Mouse (Mus musculus): Measurements from ENCODE around the gene Pitpnm2.

Pitpnm2 gene

GRCm38 (mm10) chr5:124159453-124159852 lies 90.1 kb downstream of the Pitpnm2 start:
- Histone ChIP-seq H3K27me3 (ENCODE audit: insufficient read depth, low read length) (no peaks in the 10 kb centered on the region), H3K4me3 (replicated peaks; ENCODE audit: low read length) (no peak overlapping the region)

GRCm38 (mm10) chr5:124158305-124158704 lies 91.3 kb downstream of the Pitpnm2 start:
- Histone ChIP-seq H3K4me1 (replicated peaks; ENCODE audit: low read depth, low read length) (peaks cover 26% of the 10 kb centered on the region), H3K36me3 (ENCODE audit: insufficient read depth, low read length) (no peaks in the 10 kb centered on the region), H3K9me3 (ENCODE audit: low read length) (no peaks in the 10 kb centered on the region), H3K27me3 (ENCODE audit: insufficient read depth, low read length) (no peaks in the 10 kb centered on the region), H3K4me3 (replicated peaks; ENCODE audit: low read length) (no peak overlapping the region)
- TF ChIP-seq POU5F1 (IDR thresholded peaks at IDR 0.05; ENCODE audit: borderline replicate concordance, low read length) (no peak), CTCF (conservative IDR thresholded peaks at IDR 0.05; ENCODE audit: low read length) (no peak), NANOG (IDR thresholded peaks at IDR 0.05; ENCODE audit: borderline replicate concordance, low read length) (no peak)

More at GRCm38 (mm10) chr5:124159453-124159852, 90.1 kb downstream of the Pitpnm2 start:
- Histone ChIP-seq H3K36me3 (ENCODE audit: insufficient read depth, low read length) (no peaks in the 10 kb centered on the region), H3K9me3 (ENCODE audit: low read length) (no peaks in the 10 kb centered on the region), H3K4me1 (replicated peaks; ENCODE audit: low read depth, low read length) (peaks cover 31% of the 10 kb centered on the region)
- TF ChIP-seq NANOG (IDR thresholded peaks at IDR 0.05; ENCODE audit: borderline replicate concordance, low read length) (no peak), POU5F1 (IDR thresholded peaks at IDR 0.05; ENCODE audit: borderline replicate concordance, low read length) (no peak), CTCF (conservative IDR thresholded peaks at IDR 0.05; ENCODE audit: low read length) (no peak)

GRCm38 (mm10) chr5:124155943-124156342 lies 93.6 kb downstream of the Pitpnm2 start:
- Histone ChIP-seq H3K36me3 (ENCODE audit: insufficient read depth, low read length) (no peaks in the 10 kb centered on the region), H3K4me3 (replicated peaks; ENCODE audit: low read length) (no peak overlapping the region), H3K9me3 (ENCODE audit: low read length) (no peaks in the 10 kb centered on the region), H3K27me3 (ENCODE audit: insufficient read depth, low read length) (no peaks in the 10 kb centered on the region), H3K4me1 (replicated peaks; ENCODE audit: low read depth, low read length) (peaks cover 10% of the 10 kb centered on the region; the same call in 1 of the 2 replicates)
- TF ChIP-seq CTCF (conservative IDR thresholded peaks at IDR 0.05; ENCODE audit: low read length): no peak
- no peak for TF ChIP-seq NANOG (IDR thresholded peaks at IDR 0.05; ENCODE audit: borderline replicate concordance, low read length)
- no peak for TF ChIP-seq POU5F1 (IDR thresholded peaks at IDR 0.05; ENCODE audit: borderline replicate concordance, low read length)

DNA sequence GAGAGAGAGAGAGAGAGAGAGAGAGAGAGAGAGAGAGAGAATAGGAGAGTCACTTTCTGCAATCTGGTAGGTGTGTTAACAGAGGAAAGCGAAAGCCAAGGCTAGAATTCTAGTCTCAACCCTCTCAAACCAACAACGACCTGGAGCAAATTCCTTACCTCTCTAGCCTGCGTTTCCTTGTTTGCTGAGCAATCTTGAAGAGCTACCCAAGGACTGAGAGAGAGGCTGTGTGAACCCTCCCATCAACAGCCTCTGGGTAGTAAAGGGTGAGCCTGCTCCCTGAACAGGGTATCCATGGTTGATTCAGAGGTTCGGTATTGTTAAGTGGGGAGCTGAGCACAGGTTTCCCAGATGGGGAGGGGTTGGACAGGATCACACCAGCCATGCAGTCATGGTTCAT lies 96.8 kb downstream of the Pitpnm2 start:
- Histone ChIP-seq H3K9me3 (ENCODE audit: low read length) (no peaks in the 10 kb centered on the region), H3K4me3 (replicated peaks; ENCODE audit: low read length) (no peak overlapping the region), H3K36me3 (ENCODE audit: insufficient read depth, low read length) (no peaks in the 10 kb centered on the region), H3K4me1 (replicated peaks; ENCODE audit: low read depth, low read length) (peaks cover 15% of the 10 kb centered on the region), H3K27me3 (ENCODE audit: insufficient read depth, low read length) (0 out of 2 replicates have a peak, but pooled peaks cover 4% of the 10 kb centered on the region)
- TF ChIP-seq CTCF (conservative IDR thresholded peaks at IDR 0.05; ENCODE audit: low read length): no peak

DNA sequence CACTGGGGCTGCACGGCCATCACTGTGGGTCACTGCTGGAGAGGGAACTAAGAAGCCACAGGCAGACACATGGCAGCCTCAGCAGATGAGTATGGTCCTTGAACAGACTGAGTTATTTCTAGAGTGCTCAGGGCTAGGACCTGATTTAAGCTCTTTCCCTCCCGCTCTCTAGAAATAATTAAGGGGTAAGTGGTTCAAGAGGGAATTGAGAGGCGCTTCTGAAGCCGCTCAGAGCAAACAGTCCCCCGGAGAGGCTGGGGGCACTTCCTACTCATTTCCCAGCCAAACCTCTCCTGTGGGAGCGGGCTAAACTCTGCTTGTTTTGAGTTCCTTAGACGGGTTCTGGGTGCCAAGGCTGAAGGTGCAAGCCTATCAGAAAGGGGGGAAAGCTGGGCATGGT lies 98.7 kb downstream of the Pitpnm2 start:
- Histone ChIP-seq H3K27me3 (ENCODE audit: insufficient read depth, low read length) (peaks cover 10% of the 10 kb centered on the region; the same call in 1 of the 2 replicates), H3K4me1 (replicated peaks; ENCODE audit: low read depth, low read length) (peaks cover 15% of the 10 kb centered on the region), H3K9me3 (ENCODE audit: low read length) (no peaks in the 10 kb centered on the region), H3K36me3 (ENCODE audit: insufficient read depth, low read length) (no peaks in the 10 kb centered on the region), H3K4me3 (replicated peaks; ENCODE audit: low read length) (no peak overlapping the region)
- TF ChIP-seq NANOG (IDR thresholded peaks at IDR 0.05; ENCODE audit: borderline replicate concordance, low read length) (no peak), CTCF (conservative IDR thresholded peaks at IDR 0.05; ENCODE audit: low read length) (no peak), POU5F1 (IDR thresholded peaks at IDR 0.05; ENCODE audit: borderline replicate concordance, low read length) (no peak)

DNA sequence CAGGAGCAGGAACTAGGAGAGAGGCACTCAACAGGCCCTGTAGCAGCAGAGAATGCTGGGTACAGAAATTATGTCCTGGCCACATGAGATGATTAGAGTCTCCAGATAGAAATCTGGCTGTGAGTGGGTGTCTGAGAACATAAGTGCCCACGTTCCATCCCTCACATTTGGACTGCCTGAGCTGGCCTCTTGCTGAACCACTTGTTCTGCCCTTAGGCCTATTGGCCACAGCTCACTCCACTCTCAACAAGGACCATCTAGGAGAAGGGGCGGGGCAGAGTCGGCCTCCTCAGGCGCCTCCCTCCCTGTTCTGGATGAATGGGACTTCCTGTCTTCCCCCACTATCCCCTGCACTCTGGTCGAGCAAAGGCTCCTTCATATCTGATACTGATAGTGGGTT lies 100.5 kb downstream of the Pitpnm2 start:
- no peak overlapping the region for H3K4me3 ChIP-seq (replicated peaks; ENCODE audit: low read length)

GRCm38 (mm10) chr5:124138066-124138465 lies 111.5 kb downstream of the Pitpnm2 start:
- Histone ChIP-seq H3K27me3 (ENCODE audit: insufficient read depth, low read length) (no peaks in the 10 kb centered on the region), H3K36me3 (ENCODE audit: insufficient read depth, low read length) (peaks cover 14% of the 10 kb centered on the region), H3K9me3 (ENCODE audit: low read length) (peaks cover 10% of the 10 kb centered on the region), H3K4me3 (replicated peaks; ENCODE audit: low read length) (no peak overlapping the region), H3K4me1 (replicated peaks; ENCODE audit: low read depth, low read length) (0 out of 2 replicates have a peak, but pooled peaks cover 3% of the 10 kb centered on the region)
- no peak for TF ChIP-seq POU5F1 (IDR thresholded peaks at IDR 0.05; ENCODE audit: borderline replicate concordance, low read length)

More for the DNA sequence above, 100.5 kb downstream of the Pitpnm2 start:
- TF ChIP-seq POU5F1 (IDR thresholded peaks at IDR 0.05; ENCODE audit: borderline replicate concordance, low read length): no peak
- no peak for TF ChIP-seq NANOG (IDR thresholded peaks at IDR 0.05; ENCODE audit: borderline replicate concordance, low read length)
- TF ChIP-seq CTCF (conservative IDR thresholded peaks at IDR 0.05; ENCODE audit: low read length): no peak
- no peaks in the 10 kb centered on the region for H3K36me3 ChIP-seq (ENCODE audit: insufficient read depth, low read length)
- peaks cover 15% of the 10 kb centered on the region for H3K4me1 ChIP-seq (replicated peaks; ENCODE audit: low read depth, low read length)
- H3K9me3 ChIP-seq (ENCODE audit: low read length): no peaks in the 10 kb centered on the region
- H3K27me3 ChIP-seq (ENCODE audit: insufficient read depth, low read length): peaks cover 10% of the 10 kb centered on the region; the same call in 1 of the 2 replicates

GRCm38 (mm10) chr5:124134261-124134660 lies 115.3 kb downstream of the Pitpnm2 start:
- H3K9me3 ChIP-seq (ENCODE audit: low read length): no peaks in the 10 kb centered on the region
- TF ChIP-seq CTCF (conservative IDR thresholded peaks at IDR 0.05; ENCODE audit: low read length) (no peak), POU5F1 (IDR thresholded peaks at IDR 0.05; ENCODE audit: borderline replicate concordance, low read length) (no peak), NANOG (IDR thresholded peaks at IDR 0.05; ENCODE audit: borderline replicate concordance, low read length) (no peak)
- H3K36me3 ChIP-seq (ENCODE audit: insufficient read depth, low read length): no peaks in the 10 kb centered on the region
- no peak overlapping the region for H3K4me3 ChIP-seq (replicated peaks; ENCODE audit: low read length)
- H3K4me1 ChIP-seq (replicated peaks; ENCODE audit: low read depth, low read length): no peaks in the 10 kb centered on the region
- no peaks in the 10 kb centered on the region for H3K27me3 ChIP-seq (ENCODE audit: insufficient read depth, low read length)

GRCm38 (mm10) chr5:124125093-124125492 lies 124.5 kb downstream of the Pitpnm2 start:
- no peaks in the 10 kb centered on the region for H3K36me3 ChIP-seq (ENCODE audit: insufficient read depth, low read length)
- H3K27me3 ChIP-seq (ENCODE audit: insufficient read depth, low read length): no peaks in the 10 kb centered on the region
- H3K9me3 ChIP-seq (ENCODE audit: low read length): no peaks in the 10 kb centered on the region
- peaks cover 41% of the 10 kb centered on the region for H3K4me1 ChIP-seq (replicated peaks; ENCODE audit: low read depth, low read length)
- H3K4me3 ChIP-seq (replicated peaks; ENCODE audit: low read length): no peak overlapping the region
- TF ChIP-seq CTCF (conservative IDR thresholded peaks at IDR 0.05; ENCODE audit: low read length) (no peak), POU5F1 (IDR thresholded peaks at IDR 0.05; ENCODE audit: borderline replicate concordance, low read length) (no peak), NANOG (IDR thresholded peaks at IDR 0.05; ENCODE audit: borderline replicate concordance, low read length) (no peak)
